Mouse (Mus musculus): ENCODE results near the gene Maml2. TPM values are rescaled to one million over a fixed set of nuclear protein-coding genes. Genes with fewer than 3 reads are reported as not detected.
"Not testable (repeated sequence)": the region's sequence is repeated elsewhere in the genome, so short reads cannot be mapped to it uniquely, and the experiment has no call there.

Maml2 gene
- polyA plus RNA-seq, 1 experiment from 2014 or later = 6.2 TPM

DNA sequence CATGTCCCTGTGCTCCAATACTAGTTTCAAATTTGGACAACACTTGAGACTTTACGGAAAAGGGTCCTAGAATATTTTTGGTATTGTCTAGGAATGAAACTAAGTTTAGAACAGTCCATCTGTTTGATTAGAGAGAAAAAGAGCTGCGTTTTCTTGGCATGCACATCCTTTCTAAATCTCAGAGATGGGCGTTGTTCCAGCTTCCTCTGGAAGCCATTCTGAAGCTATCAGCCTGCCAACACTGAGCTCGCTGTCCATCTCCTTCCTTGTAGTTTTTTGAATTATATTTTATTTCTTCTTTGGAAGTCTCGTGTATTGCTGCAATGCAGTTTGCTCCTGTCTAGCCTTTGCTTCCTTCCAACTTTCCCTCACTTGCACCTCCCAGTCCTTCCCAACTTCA is 396.5 kb downstream of the Maml2 start:
- H3K36me3 ChIP-seq = no peaks in the 10 kb centered on the region
- H3K4me2 ChIP-seq (replicated peaks) = no peak overlapping the region
- H3K27me3 ChIP-seq (replicated peaks) = no peaks in the 10 kb centered on the region
- no peak overlapping the region for H3K9ac ChIP-seq
- 43% methylated on average over 5 of the region's 5 CpGs for WGBS
- peak; percentile 31; the same call in 1 of the 2 replicates for ATAC-seq
- H3K9me3 ChIP-seq = no peaks in the 10 kb centered on the region
- H3K4me3 ChIP-seq (replicated peaks) = no peak overlapping the region
- no peaks in the 10 kb centered on the region; the same call in 1 of the 2 replicates for H3K4me1 ChIP-seq (replicated peaks)
- H3K27ac ChIP-seq = no peak overlapping the region

DNA sequence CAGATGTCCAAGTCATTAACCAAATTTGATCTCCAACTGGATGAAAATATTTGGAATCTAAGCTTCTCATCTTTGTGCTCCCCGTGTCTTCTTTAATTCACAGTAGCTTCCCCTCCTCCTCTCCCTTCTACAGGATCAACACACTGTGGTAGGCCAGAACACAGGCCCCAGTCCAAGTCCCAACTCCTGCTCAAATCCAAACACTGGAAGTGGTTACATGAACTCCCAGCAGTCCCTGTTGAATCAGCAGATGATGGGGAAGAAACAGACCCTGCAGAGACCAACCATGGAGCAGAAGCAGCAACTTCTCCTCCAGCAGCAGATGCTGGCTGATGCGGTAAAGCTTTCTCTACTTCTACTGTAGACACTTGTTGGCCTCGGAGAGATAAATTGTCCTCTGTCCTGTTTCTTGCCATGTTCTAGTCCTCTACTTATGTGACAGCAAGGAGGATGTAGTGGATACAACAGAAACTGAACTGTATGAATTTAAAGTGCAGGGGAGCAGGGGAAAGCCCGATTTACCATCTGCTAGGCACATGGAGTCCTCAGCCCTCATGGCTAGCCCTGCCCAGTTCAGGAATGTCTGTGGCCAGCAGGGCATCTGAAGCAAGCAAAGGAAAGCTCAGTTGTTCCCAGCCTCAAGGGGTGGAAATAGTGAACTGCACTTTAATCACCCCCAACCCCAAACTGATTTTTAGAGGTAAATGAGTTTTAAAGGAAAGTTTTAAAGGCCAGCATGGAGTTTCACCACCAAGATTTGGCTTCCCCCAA is 399.5 kb downstream of the Maml2 start:
- ATAC-seq = peak; percentile 28; the same call in 1 of the 2 replicates
- Histone ChIP-seq H3K9ac (no peak overlapping the region), H3K27ac (peak overlapping the region; percentile 1; the same call in 1 of the 2 replicates)

DNA sequence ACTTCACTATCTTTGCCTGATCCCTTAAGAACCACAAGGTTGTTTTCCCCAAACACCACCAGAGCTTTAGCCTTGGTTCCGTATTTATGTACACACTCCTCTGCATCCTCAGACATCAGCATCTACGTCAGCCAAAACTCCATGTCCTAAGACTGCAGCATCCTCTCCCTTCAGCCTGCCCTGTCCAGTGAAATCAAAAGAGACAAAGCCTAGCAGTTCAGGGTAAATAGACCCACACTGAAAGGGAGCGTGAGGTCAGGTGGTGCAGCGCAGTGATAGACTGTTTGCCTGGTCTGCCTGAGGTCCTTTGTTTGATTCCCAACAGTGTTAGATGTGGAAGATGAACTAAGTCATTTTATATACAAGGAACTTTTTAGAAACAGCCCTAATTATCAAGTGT is 400.1 kb downstream of the Maml2 start:
- ATAC-seq = no peak
- Histone ChIP-seq H3K9me3 (no peaks in the 10 kb centered on the region), H3K27ac (no peak overlapping the region), H3K4me1 (replicated peaks) (no peaks in the 10 kb centered on the region; the same call in 1 of the 2 replicates), H3K36me3 (no peaks in the 10 kb centered on the region), H3K27me3 (replicated peaks) (no peaks in the 10 kb centered on the region), H3K4me2 (replicated peaks) (no peak overlapping the region), H3K9ac (no peak overlapping the region), H3K4me3 (replicated peaks) (no peak overlapping the region)
- 82% methylated on average over 4 of the region's 4 CpGs for WGBS

More for the DNA sequence above, 399.5 kb downstream of the Maml2 start:
- Histone ChIP-seq H3K4me3 (replicated peaks) (no peak overlapping the region), H3K4me2 (replicated peaks) (no peak overlapping the region), H3K4me1 (replicated peaks) (no peaks in the 10 kb centered on the region; the same call in 1 of the 2 replicates), H3K9me3 (no peaks in the 10 kb centered on the region), H3K36me3 (no peaks in the 10 kb centered on the region), H3K27me3 (replicated peaks) (no peaks in the 10 kb centered on the region)
- WGBS = 68% methylated on average over 4 of the region's 4 CpGs

DNA sequence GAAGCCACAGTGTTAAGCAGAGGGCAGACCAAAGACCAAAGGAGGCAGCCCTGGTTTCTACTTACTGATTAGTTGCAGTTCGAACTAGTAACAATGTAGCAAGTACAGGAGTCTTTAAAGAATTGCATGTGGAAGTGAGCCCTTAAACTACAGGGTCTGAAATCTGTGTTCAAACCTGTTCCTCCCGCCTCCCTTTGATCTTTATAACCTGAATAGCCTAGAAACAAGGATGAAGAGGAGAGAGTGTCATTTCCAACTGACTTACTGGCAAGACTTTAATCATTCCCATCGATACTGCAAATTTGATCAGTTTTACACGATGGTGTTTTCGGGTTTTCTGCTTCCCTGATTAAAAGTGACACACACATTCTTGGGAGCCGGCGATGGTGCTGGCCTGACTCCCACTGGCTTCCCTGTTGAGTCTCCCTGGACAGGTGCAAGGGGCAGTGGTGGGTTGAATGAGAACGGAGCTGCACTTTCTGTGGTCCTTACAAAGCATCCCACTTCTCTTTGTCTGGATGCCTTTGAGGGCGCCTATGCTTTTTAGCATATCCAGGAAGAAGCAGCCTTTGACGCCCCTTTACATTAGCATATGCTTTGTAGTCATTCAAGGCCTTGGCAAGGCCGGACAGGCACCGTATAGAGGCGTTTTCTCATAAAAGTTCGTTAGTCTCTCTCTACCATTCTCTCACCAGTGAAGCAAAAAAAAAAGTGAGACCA is 401.5 kb downstream of the Maml2 start:
- no peak for ATAC-seq
- no peaks in the 10 kb centered on the region; the same call in 1 of the 2 replicates for H3K4me1 ChIP-seq (replicated peaks)
- H3K9ac ChIP-seq = no peak overlapping the region
- H3K36me3 ChIP-seq = no peaks in the 10 kb centered on the region
- H3K27me3 ChIP-seq (replicated peaks) = no peaks in the 10 kb centered on the region
- H3K4me3 ChIP-seq (replicated peaks) = no peak overlapping the region
- whole genome bisulfite sequencing = 60% methylated on average over 14 of the region's 14 CpGs
- no peak overlapping the region for H3K4me2 ChIP-seq (replicated peaks)
- H3K27ac ChIP-seq = no peak overlapping the region
- H3K9me3 ChIP-seq = no peaks in the 10 kb centered on the region

DNA sequence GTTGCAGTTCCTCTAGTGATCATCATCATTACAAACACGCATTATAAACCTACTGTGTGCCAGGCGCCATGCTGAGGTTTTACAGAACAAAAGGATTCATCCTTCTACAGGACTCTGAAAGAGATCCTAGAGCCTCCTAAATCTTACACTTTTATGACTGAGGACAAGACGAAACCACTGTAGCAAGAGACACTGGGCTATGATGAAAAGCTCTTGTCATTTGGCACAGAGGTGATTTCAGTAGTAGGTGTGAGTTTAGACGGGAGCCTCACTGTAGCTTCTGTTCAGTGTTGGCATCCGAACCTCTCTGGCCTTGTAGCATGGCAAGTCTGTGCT is 402.0 kb downstream of the Maml2 start:
- Histone ChIP-seq H3K36me3 (no peaks in the 10 kb centered on the region), H3K27ac (no peak overlapping the region), H3K4me2 (replicated peaks) (no peak overlapping the region), H3K27me3 (replicated peaks) (no peaks in the 10 kb centered on the region), H3K9me3 (no peaks in the 10 kb centered on the region), H3K9ac (no peak overlapping the region), H3K4me1 (replicated peaks) (no peaks in the 10 kb centered on the region; the same call in 1 of the 2 replicates), H3K4me3 (replicated peaks) (no peak overlapping the region)
- ATAC-seq = no peak
- WGBS = 71% methylated on average over 5 of the region's 5 CpGs

DNA sequence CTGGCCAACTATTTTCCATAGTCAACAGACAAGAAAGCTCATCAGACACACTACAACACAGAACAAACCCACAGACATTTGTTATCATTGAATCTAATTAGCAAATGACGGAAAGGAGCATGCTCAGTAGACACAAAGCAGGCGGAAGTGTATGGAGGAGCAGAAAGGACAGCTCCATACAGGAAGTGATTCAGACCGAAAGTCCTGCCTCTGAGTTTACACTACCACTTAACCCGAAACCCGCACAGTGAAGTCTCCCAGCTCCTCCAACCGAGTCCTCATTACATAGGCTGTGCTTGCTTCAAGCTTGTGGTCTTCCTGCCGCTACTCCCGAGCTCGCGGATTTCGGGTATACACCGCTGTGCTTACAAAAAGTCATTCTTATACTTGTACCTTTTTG is 404.0 kb downstream of the Maml2 start:
- Histone ChIP-seq H3K9ac (no peak overlapping the region), H3K9me3 (no peaks in the 10 kb centered on the region), H3K4me3 (replicated peaks) (no peak overlapping the region), H3K36me3 (no peaks in the 10 kb centered on the region), H3K27ac (no peak overlapping the region), H3K27me3 (replicated peaks) (no peaks in the 10 kb centered on the region), H3K4me2 (replicated peaks) (no peak overlapping the region), H3K4me1 (replicated peaks) (no peaks in the 10 kb centered on the region; the same call in 1 of the 2 replicates)
- WGBS = 84% methylated on average over 12 of the region's 12 CpGs
- no peak for ATAC-seq

DNA sequence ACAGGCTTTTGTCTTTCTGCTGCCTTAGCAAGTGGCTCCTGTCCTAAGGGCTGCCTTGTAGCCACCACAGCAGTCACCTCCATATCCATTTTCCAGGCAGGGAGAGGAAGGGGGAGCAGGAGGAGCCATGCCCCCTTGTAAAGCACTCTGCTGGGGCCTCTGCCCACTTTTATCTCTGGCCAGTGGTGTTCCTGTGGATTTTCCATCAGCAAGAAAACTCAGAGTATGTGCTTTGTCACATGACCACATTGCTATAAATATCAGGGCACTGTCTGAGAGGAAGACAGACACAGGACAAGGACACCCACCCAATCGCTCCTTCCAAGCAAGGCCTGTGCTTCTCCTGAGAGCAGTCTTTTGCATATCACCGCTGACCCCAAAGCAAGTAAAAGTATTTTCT is 405.3 kb downstream of the Maml2 start:
- WGBS = 80% methylated on average over 2 of the region's 2 CpGs
- no peaks in the 10 kb centered on the region for H3K36me3 ChIP-seq
- H3K9me3 ChIP-seq = no peaks in the 10 kb centered on the region
- no peak overlapping the region for H3K9ac ChIP-seq
- no peak overlapping the region for H3K27ac ChIP-seq
- ATAC-seq = no peak
- no peak overlapping the region for H3K4me2 ChIP-seq (replicated peaks)
- no peak overlapping the region for H3K4me3 ChIP-seq (replicated peaks)
- H3K4me1 ChIP-seq (replicated peaks) = no peaks in the 10 kb centered on the region
- H3K27me3 ChIP-seq (replicated peaks) = no peaks in the 10 kb centered on the region

DNA sequence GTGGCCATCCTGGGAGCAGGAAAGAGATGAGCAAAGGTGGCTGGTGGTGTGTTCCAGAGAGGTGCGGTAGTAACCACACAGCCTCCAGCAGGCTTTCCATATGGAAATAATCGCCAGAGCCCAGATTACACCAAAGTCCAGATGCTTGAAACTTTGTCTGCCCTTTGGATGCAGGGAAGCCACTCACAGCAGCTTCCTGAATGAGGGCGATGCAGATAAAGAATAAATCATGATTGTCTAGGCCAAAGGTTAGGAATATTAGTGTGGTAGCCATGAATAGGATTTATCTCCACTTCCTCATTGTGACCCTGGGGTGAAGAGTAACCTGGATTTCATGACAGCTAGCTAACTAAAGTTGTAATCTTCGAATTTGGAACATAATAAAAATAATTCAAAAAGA is 407.2 kb downstream of the Maml2 start:
- Histone ChIP-seq H3K4me3 (replicated peaks) (no peak overlapping the region), H3K27me3 (replicated peaks) (no peaks in the 10 kb centered on the region), H3K4me1 (replicated peaks) (no peaks in the 10 kb centered on the region), H3K4me2 (replicated peaks) (no peak overlapping the region), H3K27ac (no peak overlapping the region), H3K9me3 (no peaks in the 10 kb centered on the region), H3K9ac (no peak overlapping the region), H3K36me3 (no peaks in the 10 kb centered on the region)
- ATAC-seq = no peak
- WGBS = 67% methylated on average over 4 of the region's 4 CpGs

DNA sequence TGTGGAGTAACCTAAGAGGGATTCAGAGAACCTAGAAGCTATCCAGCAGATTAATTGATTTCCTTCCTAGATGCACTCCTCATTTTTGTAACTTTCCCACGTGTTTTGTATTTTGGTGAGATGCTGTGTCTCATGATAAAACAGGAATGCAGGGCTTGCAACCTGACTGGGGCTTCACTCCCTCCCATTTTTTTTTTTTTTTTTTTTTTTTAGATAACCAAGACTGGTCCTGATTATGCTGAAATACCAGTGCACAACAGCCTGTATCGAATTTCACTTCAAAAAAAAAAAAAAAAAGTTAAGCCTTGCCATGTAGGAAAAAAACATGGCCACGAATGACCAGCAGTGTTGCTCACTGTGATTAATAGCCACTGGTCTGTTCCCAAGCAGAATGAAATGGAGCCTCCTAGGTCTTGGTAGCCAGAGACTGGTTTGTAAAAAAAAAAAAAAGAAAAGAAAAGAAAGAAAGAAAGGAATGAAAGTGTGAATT is 409.4 kb downstream of the Maml2 start:
- H3K4me2 ChIP-seq (replicated peaks) = no peak overlapping the region
- H3K4me1 ChIP-seq (replicated peaks) = no peaks in the 10 kb centered on the region
- H3K36me3 ChIP-seq = no peaks in the 10 kb centered on the region
- H3K27ac ChIP-seq = no peak overlapping the region
- no peaks in the 10 kb centered on the region for H3K27me3 ChIP-seq (replicated peaks)
- no peak overlapping the region for H3K9ac ChIP-seq
- no peaks in the 10 kb centered on the region for H3K9me3 ChIP-seq
- whole genome bisulfite sequencing = 43% methylated on average over 3 of the region's 3 CpGs
- no peak overlapping the region for H3K4me3 ChIP-seq (replicated peaks)
- no peak for ATAC-seq

DNA sequence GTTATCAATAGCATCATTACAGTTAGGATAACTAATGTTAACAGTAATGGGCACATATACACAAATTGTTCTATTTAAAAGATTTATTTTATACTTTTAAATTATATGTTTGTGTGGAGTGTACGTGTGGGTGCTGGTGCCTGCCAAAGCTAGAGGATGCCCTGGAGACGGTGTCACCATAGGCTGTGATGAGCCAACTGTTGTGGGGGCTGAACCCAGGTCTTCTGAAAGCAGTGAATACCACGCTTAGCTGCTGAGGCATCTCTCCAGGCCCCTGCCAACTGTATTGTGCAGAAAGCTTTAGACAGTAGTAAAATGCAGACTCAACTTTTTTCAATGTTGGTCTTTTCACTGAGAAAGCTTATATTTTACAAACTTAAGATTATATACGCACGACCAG is 411.7 kb downstream of the Maml2 start:
- Histone ChIP-seq H3K9ac (no peak overlapping the region), H3K4me2 (replicated peaks) (no peak overlapping the region), H3K4me3 (replicated peaks) (no peak overlapping the region), H3K27ac (no peak overlapping the region), H3K9me3 (no peaks in the 10 kb centered on the region), H3K4me1 (replicated peaks) (no peaks in the 10 kb centered on the region), H3K36me3 (no peaks in the 10 kb centered on the region), H3K27me3 (replicated peaks) (no peaks in the 10 kb centered on the region)
- WGBS = 85% methylated on average over 5 of the region's 5 CpGs
- ATAC-seq = no peak

DNA sequence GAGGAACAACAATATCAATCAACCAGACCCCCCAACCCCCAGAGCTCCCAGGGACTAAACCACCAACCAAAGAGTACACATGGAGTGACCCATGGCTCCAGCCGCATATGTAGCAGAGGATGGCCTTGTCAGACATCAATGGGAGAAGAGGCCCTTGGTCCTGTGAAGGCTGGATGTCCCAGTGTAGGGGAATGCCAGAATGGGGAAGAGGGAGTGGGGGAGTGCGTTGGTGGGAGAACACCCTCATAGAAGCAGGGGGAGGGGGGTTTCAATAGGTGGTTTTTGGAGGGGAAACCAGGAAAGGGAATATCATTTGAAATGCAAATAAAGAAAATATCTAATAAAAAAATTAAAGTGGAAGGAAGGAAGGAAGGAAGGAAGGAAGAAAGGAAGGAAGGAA is 418.1 kb downstream of the Maml2 start:
- H3K4me1 ChIP-seq (replicated peaks); H3K4me3 ChIP-seq (replicated peaks); H3K36me3 ChIP-seq; H3K9me3 ChIP-seq; H3K4me2 ChIP-seq (replicated peaks); ATAC-seq; H3K27me3 ChIP-seq (replicated peaks); H3K9ac ChIP-seq; H3K27ac ChIP-seq: not testable (repeated sequence)
- WGBS = 81% methylated on average over 2 of the region's 2 CpGs

DNA sequence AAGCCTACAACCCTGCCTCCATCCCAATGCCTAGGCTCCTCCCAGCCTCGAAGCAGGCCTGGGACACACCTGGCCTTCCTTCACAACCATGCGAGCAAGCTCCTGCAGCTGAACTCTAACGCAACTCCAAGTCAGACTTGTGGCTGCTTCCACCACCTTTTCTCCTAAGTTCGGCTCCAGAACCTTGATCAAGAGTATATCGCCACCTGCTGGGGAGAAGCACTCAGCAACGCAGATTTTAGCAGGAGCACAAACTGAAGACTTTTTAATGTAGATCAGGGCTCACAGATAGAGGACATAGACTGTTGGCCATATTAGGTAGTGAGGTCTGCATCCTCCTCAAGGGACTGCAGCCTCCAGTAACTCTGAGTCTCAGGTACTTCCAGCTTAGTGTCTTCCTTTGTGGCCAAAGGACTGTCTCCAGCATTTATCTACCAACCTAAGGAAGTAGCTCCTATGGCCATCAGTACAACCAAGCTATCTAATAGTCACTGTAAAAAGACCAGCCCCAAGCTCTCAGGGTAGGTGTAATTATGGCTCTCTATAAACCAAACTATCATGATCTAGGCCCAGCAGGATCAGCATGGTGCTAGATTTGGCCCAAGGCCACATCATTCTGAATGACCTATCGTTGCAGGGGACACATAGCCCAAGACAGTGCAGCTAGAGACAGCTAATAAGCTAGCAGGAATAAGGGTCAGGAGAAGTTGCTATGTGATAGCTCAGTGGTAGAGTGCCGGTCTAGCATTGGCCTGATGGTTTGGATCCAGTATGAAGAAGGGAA is 418.8 kb downstream of the Maml2 start:
- no peak overlapping the region; the same call in 1 of the 2 replicates for H3K4me2 ChIP-seq (replicated peaks)
- peak; percentile 67 for ATAC-seq

More for the DNA sequence above, 418.8 kb downstream of the Maml2 start:
- H3K27ac ChIP-seq = no peak overlapping the region
- WGBS = 22% methylated on average over 8 of the region's 8 CpGs
- H3K4me1 ChIP-seq (replicated peaks) = no peaks in the 10 kb centered on the region
- H3K4me3 ChIP-seq (replicated peaks) = no peak overlapping the region
- H3K27me3 ChIP-seq (replicated peaks) = no peaks in the 10 kb centered on the region
- H3K36me3 ChIP-seq = no peaks in the 10 kb centered on the region
- H3K9me3 ChIP-seq = no peaks in the 10 kb centered on the region
- no peak overlapping the region for H3K9ac ChIP-seq

Data from intestine, embryonic 15.5 days (tissue).